8 mouse cellular contexts compared by ENCODE assay signal in the genomic region with DNA sequence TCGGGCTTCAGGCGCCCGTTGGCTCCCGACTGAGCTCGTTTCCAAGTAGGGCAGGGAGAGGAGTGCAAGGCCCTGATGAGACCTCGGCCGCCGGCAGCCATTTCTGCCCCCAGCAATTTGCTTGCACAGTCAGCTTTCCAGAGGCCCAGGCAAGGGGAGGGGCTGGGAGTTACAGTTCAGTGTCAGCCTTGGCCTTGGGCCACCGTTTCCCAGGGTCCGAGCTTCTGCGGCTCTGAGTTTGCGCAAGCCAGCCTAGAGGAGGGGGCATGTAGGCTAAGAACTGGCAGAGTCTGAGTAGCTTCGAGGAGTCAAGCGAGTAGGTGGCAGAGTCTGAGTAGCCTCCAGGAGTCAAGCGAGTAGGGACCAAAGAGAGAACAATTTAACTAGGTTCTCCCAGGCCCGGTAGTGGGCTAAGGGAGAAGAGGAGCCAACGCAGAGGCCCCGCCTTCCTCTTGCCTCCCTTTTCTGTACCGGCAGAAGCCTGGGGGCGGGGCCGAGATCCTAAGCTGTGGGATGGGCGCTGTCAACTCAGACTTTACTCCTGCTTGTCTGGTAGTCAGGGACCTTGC. TPM values are rescaled to one million over a fixed set of nuclear protein-coding genes. Genes with fewer than 3 reads are reported as not detected.
A peak's percentile ranks its signal among the peaks of the same experiment; 100 is the strongest.
DNase-seq lines count a peak whose midpoint lies in the region; ATAC-seq and TF ChIP-seq lines count a peak whose summit lies in the region.

TSS of gene Pyroxd2 (minus strand) at position 413 of the 569 bp plus-strand sequence.

- no peaks in the 10 kb centered on the region for H3K9me3 ChIP-seq in heart, embryonic 11.5 days (replicated peaks; ENCODE audit: control insufficient read depth, low read length)
- H3K9me3 ChIP-seq in kidney, embryonic 16.5 days (ENCODE audit: low read length) = no peaks in the 10 kb centered on the region
- H3K9me3 ChIP-seq in limb, embryonic 15.5 days = no peaks in the 10 kb centered on the region
- H3K9me3 ChIP-seq in midbrain, embryonic 16.5 days (replicated peaks; ENCODE audit: control insufficient read depth, low read length, poor library complexity, severe bottlenecking) = no peaks in the 10 kb centered on the region

- peak within 1 kb of the TSS; percentile 52 for H3ac ChIP-seq in C2C12 (ENCODE audit: control insufficient read depth, insufficient read length, low read depth)

- peak; percentile 94 for ATAC-seq in erythroid progenitor cell, adult 5-6 weeks (replicated peaks; ENCODE audit: low FRiP score, poor library complexity, severe bottlenecking)
- ATAC-seq in heart, embryonic 11.5 days (replicated peaks; ENCODE audit: insufficient number of reproducible peaks, low FRiP score, low TSS enrichment) = peak; percentile 81
- ATAC-seq in kidney, embryonic 16.5 days (ENCODE audit: low FRiP score, low TSS enrichment) = peak; percentile 92
- ATAC-seq in limb, embryonic 15.5 days (ENCODE audit: insufficient number of reproducible peaks, low FRiP score, low TSS enrichment, low read depth) = peak; percentile 81
- ATAC-seq in midbrain, embryonic 16.5 days = peak; percentile 82

- peak within 1 kb of the TSS; percentile 76 for H3K9ac ChIP-seq in heart, embryonic 11.5 days (ENCODE audit: low read depth, low read length)
- peak within 1 kb of the TSS; percentile 74 for H3K9ac ChIP-seq in kidney, embryonic 16.5 days (replicated peaks; ENCODE audit: low read length)
- H3K9ac ChIP-seq in limb, embryonic 15.5 days = peak within 1 kb of the TSS; percentile 45
- H3K9ac ChIP-seq in midbrain, embryonic 16.5 days (ENCODE audit: low read depth, low read length) = peak within 1 kb of the TSS; percentile 66

- H3K4me1 ChIP-seq in heart, embryonic 11.5 days (ENCODE audit: control insufficient read depth, insufficient read depth, low read length) = peaks cover 34% of the 10 kb centered on the region
- H3K4me1 ChIP-seq in kidney, embryonic 16.5 days (ENCODE audit: insufficient read depth, low read length) = peaks cover 45% of the 10 kb centered on the region
- peaks cover 48% of the 10 kb centered on the region for H3K4me1 ChIP-seq in limb, embryonic 15.5 days
- H3K4me1 ChIP-seq in midbrain, embryonic 16.5 days (ENCODE audit: control insufficient read depth, insufficient read depth, low read length) = peaks cover 18% of the 10 kb centered on the region

- H3K79me3 ChIP-seq in C2C12 (ENCODE audit: low read depth) = no peaks in the 10 kb centered on the region

- H3K4me3 ChIP-seq in C2C12 (ENCODE audit: insufficient read depth, poor library complexity, severe bottlenecking) = peak within 1 kb of the TSS; percentile 6
- H3K4me3 ChIP-seq in heart, embryonic 11.5 days (ENCODE audit: low read depth, low read length) = peak within 1 kb of the TSS; percentile 36
- H3K4me3 ChIP-seq in kidney, embryonic 16.5 days (ENCODE audit: low read length) = peak within 1 kb of the TSS; percentile 43
- H3K4me3 ChIP-seq in limb, embryonic 15.5 days = peak within 1 kb of the TSS; percentile 37
- H3K4me3 ChIP-seq in midbrain, embryonic 16.5 days (ENCODE audit: low read depth, low read length) = peak within 1 kb of the TSS; percentile 35

- H3K27ac ChIP-seq in heart, embryonic 11.5 days (ENCODE audit: low read depth, low read length) = peak within 1 kb of the TSS; percentile 95
- H3K27ac ChIP-seq in kidney, embryonic 16.5 days (ENCODE audit: low read length) = peak within 1 kb of the TSS; percentile 97
- peak within 1 kb of the TSS; percentile 76 for H3K27ac ChIP-seq in limb, embryonic 15.5 days
- peak within 1 kb of the TSS; percentile 56 for H3K27ac ChIP-seq in midbrain, embryonic 16.5 days (ENCODE audit: low read length)

- H3K4me2 ChIP-seq in heart, embryonic 11.5 days = peak within 1 kb of the TSS; percentile 67
- H3K4me2 ChIP-seq in kidney, embryonic 16.5 days (replicated peaks; ENCODE audit: low read depth, low read length) = peak within 1 kb of the TSS; percentile 66
- H3K4me2 ChIP-seq in limb, embryonic 15.5 days = peak within 1 kb of the TSS; percentile 70
- H3K4me2 ChIP-seq in midbrain, embryonic 16.5 days (ENCODE audit: low read length) = peak within 1 kb of the TSS; percentile 66

- H3K27me3 ChIP-seq in C2C12 (ENCODE audit: control insufficient read depth, insufficient read depth, insufficient read length) = no peaks in the 10 kb centered on the region
- H3K27me3 ChIP-seq in heart, embryonic 11.5 days (ENCODE audit: control insufficient read depth, insufficient read depth, low read length) = no peaks in the 10 kb centered on the region
- H3K27me3 ChIP-seq in kidney, embryonic 16.5 days (ENCODE audit: insufficient read depth, low read length) = no peaks in the 10 kb centered on the region
- H3K27me3 ChIP-seq in limb, embryonic 15.5 days = no peaks in the 10 kb centered on the region
- H3K27me3 ChIP-seq in midbrain, embryonic 16.5 days (ENCODE audit: control insufficient read depth, insufficient read depth, low read depth, low read length) = no peaks in the 10 kb centered on the region

- H3K36me3 ChIP-seq in C2C12 (ENCODE audit: control insufficient read depth, insufficient read depth) = no peaks in the 10 kb centered on the region
- no peaks in the 10 kb centered on the region for H3K36me3 ChIP-seq in heart, embryonic 11.5 days (ENCODE audit: control insufficient read depth, insufficient read depth, low read length)
- no peaks in the 10 kb centered on the region for H3K36me3 ChIP-seq in kidney, embryonic 16.5 days (ENCODE audit: insufficient read depth, low read length)
- H3K36me3 ChIP-seq in limb, embryonic 15.5 days = no peaks in the 10 kb centered on the region
- H3K36me3 ChIP-seq in midbrain, embryonic 16.5 days (ENCODE audit: control insufficient read depth, insufficient read depth, low read length) = no peaks in the 10 kb centered on the region

- DNase-seq in c-Kit-negative CD71-positive TER-119-positive erythroid progenitor cells, embryonic 14.5 days (ENCODE audit: low read depth, low spot score) = peak; percentile 49
- peak; percentile 27 to 35 for DNase-seq in spleen, postnatal 14 days (ENCODE audit: low spot score in 2 of 2)

- TF ChIP-seq CTCF in C2C12 (IDR thresholded peaks at IDR 0.05; ENCODE audit: control insufficient read depth, insufficient read depth, insufficient read length) = no peak

- WGBS in heart, embryonic 11.5 days (ENCODE audit: insufficient replicate concordance) = 3% methylated on average over 22 of the region's 22 CpGs
- 2% methylated on average over 22 of the region's 22 CpGs for WGBS in kidney, embryonic 16.5 days
- 2% methylated on average over 22 of the region's 22 CpGs for WGBS in limb, embryonic 15.5 days
- 4% methylated on average over 22 of the region's 22 CpGs for WGBS in midbrain, embryonic 16.5 days

- H3K79me2 ChIP-seq in C2C12 (ENCODE audit: control insufficient read depth, insufficient read depth) = no peaks in the 10 kb centered on the region

TF ChIP-seq in C2C12, 6 proteins besides CTCF, POLR2A, EP300 and RAD21:
- peak; percentile 19 for TF ChIP-seq CEBPB (IDR thresholded peaks at IDR 0.05; ENCODE audit: low read depth)
- TF ChIP-seq FOSL1 (IDR thresholded peaks at IDR 0.05; ENCODE audit: insufficient read depth, low read length, poor library complexity, severe bottlenecking) = no peak

RNA-seq across cellular contexts. Expression of gene Pyroxd2, which starts in this region (rescaled TPM):
- polyA plus RNA-seq in C2C12 (2012; fragmentation: generic; extraction: Trizol) = 0.06 TPM
- 0.36 and 0.84 TPM in 2 replicates for total RNA-seq in erythroid progenitor cell, adult 5-6 weeks (2015; ENCODE audit: low replicate concordance)
- total RNA-seq in erythroid progenitor cell, adult 5-6 weeks (2017; ENCODE audit: low replicate concordance) = not detected in 2 replicates
- 2.3 TPM in 2 replicates for polyA plus RNA-seq in heart, embryonic 11.5 days (2014; fragmentation: Nextera tagmentation; extraction: Ambion mirVana)
- 9.7 and 9.9 TPM in 2 replicates for polyA plus RNA-seq in kidney, embryonic 16.5 days (2015; fragmentation: Nextera tagmentation; extraction: Ambion mirVana)
- polyA plus RNA-seq in limb, embryonic 15.5 days (2015; fragmentation: Nextera tagmentation; extraction: Ambion mirVana) = 3.1 and 3.5 TPM in 2 replicates
- polyA plus RNA-seq in midbrain, embryonic 16.5 days (2015; fragmentation: Nextera tagmentation; extraction: Ambion mirVana) = 2.3 and 2.8 TPM in 2 replicates

Comparison
In these comparisons a context has a peak if more than half of its experiments do, and no peak if none do; other contexts are left out.
1. Peak in every context shown above with its lines: DNase-seq, ATAC-seq, H3K4me3 ChIP-seq and H3K27ac ChIP-seq.
2. Peak in ATAC-seq in erythroid progenitor cell, adult 5-6 weeks; RNA of the gene not detected or under 1 TPM.